Mouse (Mus musculus) midbrain, embryonic 15.5 days (tissue): ENCODE measurements around the gene Rpap1. TPM values are rescaled to one million over a fixed set of nuclear protein-coding genes. Genes with fewer than 3 reads are reported as not detected.
A peak's percentile ranks its signal among the peaks of the same experiment; 100 is the strongest.

ENCODE experiments used
- ATAC-seq: fragments of 200-750 bp; cut with Nextera tagmentation; replicated peaks from 2 replicates; pipeline ENCODE4 v1.8.0; 2017; ENCODE audit warnings: moderate TSS enrichment
- H3K27ac ChIP-seq: fragments of 300-500 bp; sonication (generic); 2 replicates; pipeline ENCODE4 v1.5.1; 2015; ENCODE audit warnings: mild to moderate bottlenecking, inconsistent platforms
- H3K27me3 ChIP-seq: fragments of 300-500 bp; sonication (generic); replicated peaks from 2 replicates; pipeline ENCODE4 v1.6.1; 2015; ENCODE audit warnings: inconsistent platforms
- H3K36me3 ChIP-seq: fragments of 300-500 bp; sonication (generic); replicated peaks from 2 replicates; pipeline ENCODE4 v1.6.1; 2015; ENCODE audit warnings: inconsistent platforms
- H3K4me1 ChIP-seq: fragments of 300-500 bp; sonication (generic); 2 replicates; pipeline ENCODE4 v1.6.1; 2015; ENCODE audit warnings: inconsistent platforms
- H3K4me2 ChIP-seq: fragments of 300-500 bp; sonication (generic); 2 replicates; pipeline ENCODE4 v1.6.1; 2015; ENCODE audit warnings: inconsistent platforms, mild to moderate bottlenecking, moderate library complexity
- H3K4me3 ChIP-seq: fragments of 300-500 bp; sonication (generic); 2 replicates; pipeline ENCODE4 v1.5.1; 2015; ENCODE audit warnings: mild to moderate bottlenecking, inconsistent platforms
- H3K9ac ChIP-seq: fragments of 300-500 bp; sonication (generic); 2 replicates; pipeline ENCODE4 v1.6.1; 2015; ENCODE audit warnings: mild to moderate bottlenecking, inconsistent platforms
- H3K9me3 ChIP-seq: fragments of 300-500 bp; sonication (generic); 2 replicates; pipeline ENCODE4 v1.6.1; 2016; ENCODE audit warnings: inconsistent platforms
- WGBS: fragments of 180-500 bp; shearing (Covaris S2); methylation state at CpG from one replicate; pipeline ENCODE4 v1.1.7; 2015; ENCODE audit warnings: mixed read lengths; 5-methylcytosine and 5-hydroxymethylcytosine counted together
- polyA plus RNA-seq: library from polyadenylated mRNA; unstranded; fragments of >200 nt; fragmentation: Nextera tagmentation; extraction: Ambion mirVana; gene quantifications from 2 replicates; pipeline ENCODE4 v1.2.1, GENCODE M21; 2015

Rpap1 gene
- polyA plus RNA-seq, 1 experiment from 2014 or later: 21.3 TPM

DNA sequence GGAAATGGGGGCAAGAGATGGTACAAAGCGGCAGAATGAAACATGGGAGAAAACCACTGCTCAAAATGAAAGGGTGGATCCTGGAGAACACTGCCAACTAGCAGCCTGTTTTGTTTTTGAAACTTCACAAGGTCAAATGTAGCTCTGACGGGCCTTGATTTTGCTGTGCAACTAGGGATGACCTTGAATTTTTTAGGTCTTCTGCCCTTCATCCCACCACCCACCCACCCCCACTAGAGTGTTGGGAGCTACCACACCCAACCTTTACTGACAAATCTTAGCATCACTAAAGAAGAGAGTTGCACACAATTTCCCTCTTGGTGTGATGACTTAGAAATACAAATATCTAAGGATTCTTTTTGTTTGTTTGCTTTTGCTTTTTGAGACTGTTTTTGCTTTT, 2.7 kb upstream of the Rpap1 start:
- Histone ChIP-seq H3K27ac (no peak overlapping the region), H3K4me3 (no peak overlapping the region), H3K9me3 (no peaks in the 10 kb centered on the region), H3K4me1 (peaks cover 13% of the 10 kb centered on the region), H3K27me3 (no peaks in the 10 kb centered on the region), H3K36me3 (no peaks in the 10 kb centered on the region), H3K9ac (no peak overlapping the region), H3K4me2 (no peak overlapping the region)
- ATAC-seq: no peak
- WGBS: 95% methylated on average over 2 of the region's 2 CpGs

DNA sequence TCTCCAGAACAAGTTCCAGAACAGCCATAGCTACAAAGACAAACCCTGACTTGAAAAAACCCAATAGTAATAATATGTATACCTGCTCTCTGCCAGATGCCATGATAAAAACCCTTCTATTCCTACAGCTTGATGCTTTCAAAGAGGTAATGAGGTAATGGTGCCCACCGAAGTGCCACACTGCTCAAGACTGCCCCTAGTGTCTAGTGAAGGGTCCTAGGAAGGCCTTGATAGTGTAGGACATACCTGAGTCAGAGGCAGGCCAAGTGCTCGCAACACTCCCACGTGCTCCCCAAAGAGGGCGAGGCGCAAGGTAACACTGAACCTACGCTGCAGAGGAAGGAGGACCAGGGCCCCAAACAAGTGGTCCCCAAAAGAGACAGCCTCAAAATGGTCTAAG, 20.1 kb downstream of the Rpap1 start:
- Histone ChIP-seq H3K4me2 (no peak overlapping the region), H3K9me3 (no peaks in the 10 kb centered on the region), H3K27me3 (no peaks in the 10 kb centered on the region), H3K36me3 (peaks cover 45% of the 10 kb centered on the region), H3K4me1 (no peaks in the 10 kb centered on the region), H3K9ac (no peak overlapping the region), H3K27ac (no peak overlapping the region), H3K4me3 (no peak overlapping the region)
- 93% methylated on average over 6 of the region's 6 CpGs for WGBS
- ATAC-seq: no peak

DNA sequence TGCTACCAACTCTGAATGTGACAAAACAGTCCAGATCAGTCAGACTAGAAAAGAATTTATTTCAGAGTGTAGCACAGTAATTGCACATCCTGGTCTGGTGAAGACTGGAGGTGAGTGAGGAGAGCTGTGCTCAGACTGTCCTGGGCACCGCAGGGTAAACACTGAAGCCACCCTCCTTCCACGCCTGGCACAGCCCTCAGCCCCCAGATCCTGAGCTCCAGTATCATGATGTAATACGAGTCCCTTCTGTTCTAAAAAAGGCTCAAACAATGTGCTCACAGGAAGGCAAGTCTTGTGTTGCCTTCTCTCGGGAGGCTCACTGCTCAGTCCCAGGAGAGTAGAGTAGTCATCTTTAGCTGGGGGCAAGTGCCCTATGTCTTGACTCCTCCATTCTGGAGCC, 23.4 kb downstream of the Rpap1 start:
- no peak for ATAC-seq
- H3K4me2 ChIP-seq: no peak overlapping the region
- no peaks in the 10 kb centered on the region; the same call in 1 of the 2 replicates for H3K4me1 ChIP-seq
- H3K36me3 ChIP-seq: peaks cover 22% of the 10 kb centered on the region; the same call in 1 of the 2 replicates
- no peak overlapping the region for H3K9ac ChIP-seq
- 80% methylated on average over 4 of the region's 4 CpGs for WGBS
- H3K9me3 ChIP-seq: no peaks in the 10 kb centered on the region
- H3K27me3 ChIP-seq: peaks cover 16% of the 10 kb centered on the region
- no peak overlapping the region for H3K4me3 ChIP-seq
- H3K27ac ChIP-seq: no peak overlapping the region

DNA sequence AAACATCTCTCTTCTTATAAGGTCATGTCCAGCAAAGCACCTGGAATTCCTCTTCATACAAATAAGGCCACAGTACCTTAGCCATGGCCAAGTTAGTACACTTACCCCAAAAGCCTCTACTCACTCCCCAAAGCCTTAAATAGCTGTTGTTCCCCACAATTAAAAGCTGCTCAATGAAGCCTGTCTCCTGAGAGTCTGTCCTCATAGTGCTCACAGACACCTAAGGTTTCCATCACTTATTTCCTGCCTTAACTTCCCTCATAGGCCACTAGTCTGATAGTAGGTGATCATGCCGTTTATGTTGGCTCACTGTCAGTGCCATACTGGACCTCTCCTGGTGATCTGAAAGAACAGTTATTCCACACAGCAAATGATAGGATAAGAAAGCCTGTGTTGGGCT, 25.1 kb downstream of the Rpap1 start:
- Histone ChIP-seq H3K27ac (no peak overlapping the region), H3K4me2 (no peak overlapping the region), H3K36me3 (peaks cover 16% of the 10 kb centered on the region; the same call in 1 of the 2 replicates), H3K4me3 (no peak overlapping the region), H3K27me3 (peaks cover 27% of the 10 kb centered on the region), H3K9ac (no peak overlapping the region), H3K4me1 (peaks cover 15% of the 10 kb centered on the region), H3K9me3 (no peaks in the 10 kb centered on the region)
- WGBS: 81% methylated on average over 1 of the region's 1 CpGs
- ATAC-seq: no peak

DNA sequence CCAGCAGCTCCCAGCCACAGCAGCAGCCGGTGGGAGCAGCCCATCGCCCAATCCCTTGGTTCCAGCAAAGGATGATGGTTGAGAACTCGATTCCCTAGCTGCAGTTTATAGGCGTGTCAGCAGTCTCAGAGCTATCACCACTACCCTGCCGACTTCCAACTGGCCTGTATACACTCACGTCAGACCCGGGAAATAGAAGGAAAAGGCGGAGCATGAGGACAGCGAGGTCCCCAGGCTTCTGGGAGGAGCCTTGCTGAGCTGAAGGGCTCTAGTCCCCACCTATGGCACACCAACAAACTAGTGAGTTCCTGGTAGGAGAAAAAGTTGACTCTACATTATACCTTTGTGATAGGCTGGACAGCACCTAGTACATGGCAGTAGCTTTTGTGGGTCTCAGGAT, 27.1 kb downstream of the Rpap1 start, which contains the start of gene Ltk:
Ltk (minus strand) TSS at position 181 of the 400 bp plus-strand sequence.
- H3K36me3 ChIP-seq: peaks cover 13% of the 10 kb centered on the region; the same call in 1 of the 2 replicates
- H3K4me3 ChIP-seq: no peak within 1 kb of the TSS
- no peak for ATAC-seq
- no peak within 1 kb of the TSS for H3K27ac ChIP-seq
- H3K4me1 ChIP-seq: peaks cover 15% of the 10 kb centered on the region
- H3K27me3 ChIP-seq: peaks cover 38% of the 10 kb centered on the region
- peak within 1 kb of the TSS; percentile 98; the same call in 1 of the 2 replicates for H3K4me2 ChIP-seq
- WGBS: 20% methylated on average over 9 of the region's 9 CpGs
- H3K9me3 ChIP-seq: no peaks in the 10 kb centered on the region
- no peak within 1 kb of the TSS for H3K9ac ChIP-seq

DNA sequence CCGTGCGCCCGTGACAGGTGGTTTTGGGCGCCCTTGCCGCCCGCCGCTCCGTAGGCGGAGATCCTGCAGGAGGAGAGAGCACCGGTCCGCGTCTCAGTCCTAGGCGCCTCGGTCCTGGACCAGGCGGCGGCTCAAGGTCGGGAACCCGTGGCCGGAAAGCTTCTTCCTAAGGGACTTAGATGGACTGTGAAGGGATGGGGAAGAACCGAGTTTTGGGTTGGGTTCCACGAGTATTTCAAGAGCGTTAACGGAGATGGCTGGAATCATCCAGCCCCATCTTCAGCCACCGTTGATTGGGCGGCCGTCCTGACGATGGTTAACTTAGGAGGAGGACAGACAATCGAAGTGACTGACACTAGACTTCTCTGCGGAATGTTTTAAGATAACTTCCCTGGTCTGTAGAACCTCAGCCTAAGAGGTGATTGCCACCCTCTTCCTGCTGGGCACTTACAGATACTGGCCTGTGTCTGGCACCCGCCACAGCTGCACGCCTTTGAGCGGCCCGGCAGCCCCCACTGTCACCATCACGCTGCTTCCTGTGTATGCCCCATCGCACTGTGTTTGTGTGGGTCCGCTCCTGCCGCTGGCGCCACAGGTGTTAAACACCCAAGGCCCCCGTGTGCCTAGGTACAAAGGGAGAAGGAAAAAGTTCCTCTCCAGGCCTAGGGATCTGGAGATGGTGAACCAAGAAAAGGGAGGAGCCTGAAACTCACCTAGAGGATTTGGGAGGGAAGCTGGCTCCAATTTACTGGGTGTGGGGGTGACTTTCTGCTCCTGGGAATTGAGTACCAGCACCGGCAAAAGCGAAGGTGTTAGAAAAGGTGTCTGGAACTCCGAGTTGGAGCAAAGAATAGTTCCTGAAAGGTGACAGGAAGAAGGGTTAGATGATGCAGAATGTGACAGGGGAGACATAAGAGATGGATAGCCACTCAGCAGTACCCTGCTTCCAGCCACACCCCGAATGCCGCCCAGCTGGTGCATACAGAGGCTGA, 28.2 kb downstream of the Rpap1 start:
- Histone ChIP-seq H3K4me1 (peaks cover 15% of the 10 kb centered on the region), H3K36me3 (peaks cover 8% of the 10 kb centered on the region; the same call in 1 of the 2 replicates), H3K4me2 (peak overlapping the region; percentile 98), H3K9ac (peak overlapping the region; percentile 50; the same call in 1 of the 2 replicates), H3K4me3 (peak overlapping the region; percentile 67), H3K27ac (no peak overlapping the region), H3K27me3 (peaks cover 38% of the 10 kb centered on the region), H3K9me3 (no peaks in the 10 kb centered on the region)
- no peak for ATAC-seq
- 6% methylated on average over 44 of the region's 44 CpGs for WGBS

DNA sequence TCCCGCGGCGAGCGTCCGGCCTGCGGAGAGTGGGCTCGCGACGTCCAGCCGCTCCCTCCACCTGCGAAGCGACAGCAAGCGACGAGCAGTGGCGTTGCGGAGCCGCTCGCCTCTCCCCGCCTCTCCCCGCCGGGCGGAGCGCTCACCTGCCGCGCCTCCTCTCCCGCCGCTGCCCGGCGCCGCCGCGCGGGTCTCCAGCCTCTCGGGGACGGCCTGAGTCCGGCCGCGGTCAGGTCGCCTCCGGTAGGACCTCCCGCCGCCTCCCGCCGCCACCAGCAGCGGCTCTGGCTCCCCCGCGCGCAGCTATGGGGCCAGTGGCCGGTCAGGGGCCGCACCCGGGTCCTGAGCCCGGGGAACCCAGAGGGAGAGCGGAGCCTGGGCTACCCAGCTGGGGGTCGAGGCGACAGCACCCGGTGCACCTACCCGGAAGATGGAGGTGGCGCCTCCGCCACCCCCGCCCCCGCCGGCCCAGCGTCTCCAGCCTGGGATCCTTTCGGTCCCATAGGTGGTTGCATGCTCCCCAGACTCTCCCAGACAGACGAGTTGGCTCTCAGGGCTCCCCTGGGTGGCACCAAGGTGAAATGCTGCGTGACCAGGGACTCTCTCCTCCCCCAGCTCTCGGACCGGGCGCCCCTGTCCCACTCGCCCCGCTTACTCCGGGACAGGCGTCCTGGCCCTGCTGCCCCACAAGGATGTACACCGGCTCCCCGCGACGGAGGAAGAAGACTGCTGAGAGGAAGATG, 29.1 kb downstream of the Rpap1 start:
- Histone ChIP-seq H3K9me3 (no peaks in the 10 kb centered on the region), H3K36me3 (no peaks in the 10 kb centered on the region), H3K27me3 (peaks cover 38% of the 10 kb centered on the region), H3K9ac (peak overlapping the region; percentile 50), H3K4me1 (peaks cover 15% of the 10 kb centered on the region), H3K27ac (no peak overlapping the region), H3K4me3 (peak overlapping the region; percentile 67), H3K4me2 (peak overlapping the region; percentile 98)
- WGBS: under 1% methylated on average over 69 of the region's 77 CpGs
- peak; percentile 65 for ATAC-seq

DNA sequence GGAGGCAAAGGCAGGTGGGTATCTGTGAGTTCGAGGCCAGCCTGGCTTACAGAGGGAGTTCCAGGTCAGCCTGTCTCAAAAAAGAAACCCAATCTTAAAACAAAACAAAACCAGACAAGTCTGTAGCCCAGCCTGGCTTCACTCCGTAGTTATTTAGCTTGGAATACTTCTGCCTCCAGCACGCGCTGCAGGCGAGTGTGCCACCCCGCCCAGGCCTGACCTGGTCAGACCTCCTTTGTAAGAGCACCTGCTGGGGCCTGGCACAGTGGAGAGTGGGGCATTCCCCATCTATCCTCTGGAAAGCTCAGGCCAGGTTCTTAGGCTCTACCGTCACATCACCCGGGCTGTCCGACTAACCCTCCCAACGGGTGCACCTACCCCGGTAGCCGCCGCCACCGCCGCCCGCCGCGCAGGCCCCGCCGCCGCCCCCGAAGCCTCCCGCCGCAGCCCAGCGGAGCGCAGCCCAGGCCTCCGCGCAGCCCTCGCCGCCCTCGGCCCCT, 29.7 kb downstream of the Rpap1 start:
- 2% methylated on average over 22 of the region's 31 CpGs for WGBS
- H3K4me1 ChIP-seq: peaks cover 15% of the 10 kb centered on the region
- peak overlapping the region; percentile 67 for H3K4me3 ChIP-seq
- H3K4me2 ChIP-seq: peak overlapping the region; percentile 98
- peak; percentile 69 for ATAC-seq
- peak overlapping the region; percentile 50 for H3K9ac ChIP-seq
- H3K36me3 ChIP-seq: no peaks in the 10 kb centered on the region
- H3K9me3 ChIP-seq: no peaks in the 10 kb centered on the region
- H3K27ac ChIP-seq: no peak overlapping the region
- H3K27me3 ChIP-seq: peaks cover 38% of the 10 kb centered on the region

DNA sequence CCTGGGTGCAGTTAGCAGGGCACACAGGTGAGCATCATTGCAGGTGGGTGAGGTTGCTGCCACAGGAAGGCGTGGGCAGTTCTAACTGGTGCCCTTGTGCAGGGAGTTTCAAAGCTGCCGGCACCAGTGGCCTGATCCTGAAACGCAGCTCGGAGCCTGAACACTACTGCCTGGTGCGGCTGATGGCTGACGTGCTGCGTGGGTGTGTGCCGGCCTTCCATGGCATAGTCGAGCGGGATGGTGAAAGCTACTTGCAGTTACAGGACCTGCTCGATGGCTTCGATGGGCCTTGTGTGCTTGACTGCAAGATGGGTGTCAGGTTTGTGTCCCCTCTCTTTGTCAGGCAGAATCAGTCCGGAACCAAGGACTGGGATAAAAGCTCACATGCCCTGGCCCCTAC, 38.1 kb downstream of the Rpap1 start:
- no peak overlapping the region for H3K4me2 ChIP-seq
- WGBS: 77% methylated on average over 13 of the region's 13 CpGs
- H3K9me3 ChIP-seq: no peaks in the 10 kb centered on the region
- H3K9ac ChIP-seq: no peak overlapping the region
- H3K27ac ChIP-seq: no peak overlapping the region
- no peak for ATAC-seq
- peaks cover 29% of the 10 kb centered on the region for H3K27me3 ChIP-seq
- H3K36me3 ChIP-seq: no peaks in the 10 kb centered on the region
- peaks cover 9% of the 10 kb centered on the region for H3K4me1 ChIP-seq
- no peak overlapping the region for H3K4me3 ChIP-seq

DNA sequence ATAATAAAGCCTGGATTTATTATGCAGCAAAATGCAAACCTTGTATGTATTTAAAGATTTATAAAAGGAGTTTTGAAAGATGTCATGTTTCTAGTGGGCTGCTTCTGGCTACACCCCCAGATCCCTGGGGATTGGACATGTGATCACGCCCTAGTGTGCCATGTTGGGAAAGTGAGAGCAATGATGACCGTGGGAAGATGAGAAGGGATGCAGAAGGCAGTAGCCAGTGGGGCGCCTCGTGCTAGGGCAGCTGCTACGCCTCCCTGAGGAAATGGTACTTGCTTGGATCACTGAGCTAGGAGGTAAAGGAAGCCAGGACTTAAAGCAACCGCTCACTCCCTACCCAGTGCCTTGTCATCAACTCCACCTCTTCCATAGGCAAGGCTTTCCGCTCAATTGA, 39.8 kb downstream of the Rpap1 start:
- Histone ChIP-seq H3K27me3 (peaks cover 47% of the 10 kb centered on the region), H3K4me2 (no peak overlapping the region), H3K27ac (no peak overlapping the region), H3K4me3 (no peak overlapping the region), H3K9ac (no peak overlapping the region), H3K9me3 (no peaks in the 10 kb centered on the region), H3K4me1 (peaks cover 21% of the 10 kb centered on the region), H3K36me3 (no peaks in the 10 kb centered on the region)
- no peak for ATAC-seq
- 83% methylated on average over 7 of the region's 7 CpGs for WGBS

DNA sequence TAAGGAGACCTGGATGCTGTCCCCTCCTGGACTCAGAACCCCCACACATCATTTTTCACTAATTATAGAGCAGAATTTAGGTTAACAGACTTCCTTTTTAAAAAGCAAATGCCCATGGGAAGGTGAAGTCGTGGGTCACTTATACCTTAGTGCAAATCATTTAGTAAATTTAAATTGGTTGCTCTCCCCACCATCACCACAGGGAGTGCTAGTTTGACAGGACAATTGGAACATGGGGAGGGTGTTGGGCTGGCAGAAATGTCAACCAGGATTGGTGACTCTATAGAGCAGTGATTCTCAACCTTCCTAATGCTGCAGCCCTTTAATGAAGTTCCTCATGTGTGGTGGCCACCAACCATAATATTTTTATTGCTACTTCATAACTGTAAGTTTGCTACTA, 42.1 kb downstream of the Rpap1 start:
- H3K4me2 ChIP-seq: no peak overlapping the region
- no peak overlapping the region for H3K27ac ChIP-seq
- H3K4me1 ChIP-seq: peaks cover 34% of the 10 kb centered on the region
- H3K27me3 ChIP-seq: peaks cover 62% of the 10 kb centered on the region
- H3K36me3 ChIP-seq: no peaks in the 10 kb centered on the region
- no peak overlapping the region for H3K9ac ChIP-seq
- H3K4me3 ChIP-seq: no peak overlapping the region
- WGBS: 5% methylated on average over 1 of the region's 1 CpGs
- ATAC-seq: no peak
- H3K9me3 ChIP-seq: no peaks in the 10 kb centered on the region
